Mouse (Mus musculus) liver, embryonic 16.5 days (tissue): ENCODE data around the gene Exoc3l4. TPM values are rescaled to one million over a fixed set of nuclear protein-coding genes. Genes with fewer than 3 reads are reported as not detected.

ENCODE experiments used
- ATAC-seq: fragments of 200-750 bp; cut with Nextera tagmentation; 2 replicates; pipeline ENCODE4 v1.8.0; 2017; ENCODE audit warnings: low read depth, mild to moderate bottlenecking, moderate number of reproducible peaks, moderate library complexity
- H3K27ac ChIP-seq: fragments of 300-500 bp; sonication (generic); 2 replicates; pipeline ENCODE4 v1.5.1; 2014; ENCODE audit warnings: mild to moderate bottlenecking, low read length
- H3K27me3 ChIP-seq: fragments of 300-500 bp; sonication (generic); 2 replicates; pipeline ENCODE4 v1.6.1; 2014; ENCODE audit warnings: low read depth, low read length, mixed read lengths; ENCODE audit not compliant: control insufficient read depth, insufficient read depth
- H3K36me3 ChIP-seq: fragments of 300-500 bp; sonication (generic); 2 replicates; pipeline ENCODE4 v1.6.1; 2014; ENCODE audit warnings: mild to moderate bottlenecking; ENCODE audit not compliant: control insufficient read depth, insufficient read depth
- H3K4me1 ChIP-seq: fragments of 300-500 bp; sonication (generic); 2 replicates; pipeline ENCODE4 v1.6.1; 2014; ENCODE audit warnings: low read depth, low read length, mixed read lengths; ENCODE audit not compliant: control insufficient read depth
- H3K4me2 ChIP-seq: fragments of 300-500 bp; sonication (generic); 2 replicates; pipeline ENCODE4 v1.6.1; 2014; ENCODE audit warnings: low read depth, low read length, mixed read lengths
- H3K4me3 ChIP-seq: fragments of 300-500 bp; sonication (generic); 2 replicates; pipeline ENCODE4 v1.5.1; 2014; ENCODE audit warnings: low read depth, mild to moderate bottlenecking, low read length
- H3K9ac ChIP-seq: fragments of 300-500 bp; sonication (generic); 2 replicates; pipeline ENCODE4 v1.6.1; 2014; ENCODE audit warnings: low read depth, low read length
- H3K9me3 ChIP-seq: fragments of 300-500 bp; sonication (generic); replicated peaks from 2 replicates; pipeline ENCODE4 v1.6.1; 2016; ENCODE audit warnings: low read length; ENCODE audit not compliant: control insufficient read depth
- WGBS: fragments of 180-500 bp; shearing (Covaris S2); extraction: QIAGEN DNeasy Blood & Tissue Kit; methylation state at CpG from one replicate; pipeline ENCODE4 v1.1.7; 2014; ENCODE audit not compliant: insufficient replicate concordance; 5-methylcytosine and 5-hydroxymethylcytosine counted together
- polyA plus RNA-seq: library from polyadenylated mRNA; unstranded; fragments of >200 nt; fragmentation: Nextera tagmentation; extraction: Ambion mirVana; gene quantifications from 2 replicates; pipeline ENCODE4 v1.2.1, GENCODE M21; 2015

The Exoc3l4 gene
- polyA plus RNA-seq, 1 experiment from 2014 or later = 28.5 TPM

GRCm38 (mm10) chr12:111443921-111444831, 27.4 kb downstream of the Exoc3l4 start:
- WGBS = 14% methylated on average over 10 of the region's 10 CpGs
- ATAC-seq = no peak

GRCm38 (mm10) chr12:111445161-111445889, 28.5 kb downstream of the Exoc3l4 start:
- H3K27ac ChIP-seq = peak overlapping the region; percentile 99
- no peaks in the 10 kb centered on the region for H3K9me3 ChIP-seq
- H3K27me3 ChIP-seq = no peaks in the 10 kb centered on the region
- 13% methylated on average over 50 of the region's 52 CpGs for WGBS
- peaks cover 51% of the 10 kb centered on the region for H3K4me1 ChIP-seq
- peak overlapping the region; percentile 89 for H3K9ac ChIP-seq
- peak overlapping the region; percentile 91 for H3K4me2 ChIP-seq
- H3K4me3 ChIP-seq = peak overlapping the region; percentile 81
- H3K36me3 ChIP-seq = peaks cover 58% of the 10 kb centered on the region
- no peak for ATAC-seq

More at GRCm38 (mm10) chr12:111443921-111444831, 27.4 kb downstream of the Exoc3l4 start:
- H3K9me3 ChIP-seq = no peaks in the 10 kb centered on the region
- peaks cover 47% of the 10 kb centered on the region for H3K36me3 ChIP-seq
- H3K4me3 ChIP-seq = peak overlapping the region; percentile 81
- peaks cover 54% of the 10 kb centered on the region for H3K4me1 ChIP-seq
- H3K9ac ChIP-seq = peak overlapping the region; percentile 89
- H3K27me3 ChIP-seq = no peaks in the 10 kb centered on the region
- peak overlapping the region; percentile 99 for H3K27ac ChIP-seq
- peak overlapping the region; percentile 91 for H3K4me2 ChIP-seq

GRCm38 (mm10) chr12:111445890-111446613, 29.2 kb downstream of the Exoc3l4 start:
- Histone ChIP-seq H3K27ac (no peak overlapping the region), H3K36me3 (peaks cover 65% of the 10 kb centered on the region), H3K4me3 (peak overlapping the region; percentile 81), H3K27me3 (no peaks in the 10 kb centered on the region), H3K9ac (peak overlapping the region; percentile 89), H3K9me3 (no peaks in the 10 kb centered on the region), H3K4me1 (peaks cover 51% of the 10 kb centered on the region), H3K4me2 (peak overlapping the region; percentile 91)
- no peak for ATAC-seq
- WGBS = 54% methylated on average over 27 of the region's 27 CpGs

GRCm38 (mm10) chr12:111446745-111447144, 29.9 kb downstream of the Exoc3l4 start:
- ATAC-seq = no peak
- Histone ChIP-seq H3K9me3 (no peaks in the 10 kb centered on the region), H3K36me3 (peaks cover 72% of the 10 kb centered on the region), H3K27ac (no peak overlapping the region), H3K27me3 (no peaks in the 10 kb centered on the region), H3K9ac (no peak overlapping the region), H3K4me1 (peaks cover 45% of the 10 kb centered on the region), H3K4me2 (peak overlapping the region; percentile 91), H3K4me3 (no peak overlapping the region)
- 78% methylated on average over 5 of the region's 5 CpGs for WGBS

- ATAC-seq = no peak
- 73% methylated on average over 9 of the region's 9 CpGs for WGBS
- Histone ChIP-seq H3K4me3 (no peak overlapping the region), H3K36me3 (peaks cover 78% of the 10 kb centered on the region), H3K4me1 (peaks cover 39% of the 10 kb centered on the region), H3K27me3 (no peaks in the 10 kb centered on the region), H3K9ac (no peak overlapping the region), H3K4me2 (no peak overlapping the region), H3K27ac (no peak overlapping the region), H3K9me3 (no peaks in the 10 kb centered on the region)
Observed at GRCm38 (mm10) chr12:111447350-111447749, 30.5 kb downstream of the Exoc3l4 start.

- ATAC-seq = no peak
- Histone ChIP-seq H3K27me3 (no peaks in the 10 kb centered on the region), H3K36me3 (peaks cover 86% of the 10 kb centered on the region), H3K4me2 (no peak overlapping the region), H3K4me3 (no peak overlapping the region), H3K27ac (no peak overlapping the region), H3K9me3 (no peaks in the 10 kb centered on the region), H3K9ac (no peak overlapping the region), H3K4me1 (peaks cover 39% of the 10 kb centered on the region)
- 76% methylated on average over 22 of the region's 22 CpGs for WGBS
Observed at GRCm38 (mm10) chr12:111447898-111448760, 31.3 kb downstream of the Exoc3l4 start.

GRCm38 (mm10) chr12:111448931-111449705, 32.3 kb downstream of the Exoc3l4 start:
- Histone ChIP-seq H3K27ac (no peak overlapping the region), H3K4me1 (peaks cover 44% of the 10 kb centered on the region), H3K36me3 (peaks cover 96% of the 10 kb centered on the region), H3K9ac (no peak overlapping the region), H3K4me2 (no peak overlapping the region), H3K9me3 (no peaks in the 10 kb centered on the region), H3K27me3 (no peaks in the 10 kb centered on the region), H3K4me3 (no peak overlapping the region)
- ATAC-seq = no peak
- 54% methylated on average over 14 of the region's 14 CpGs for WGBS
